Mouse (Mus musculus) adipocyte (in vitro differentiated cells): ENCODE results near the gene Hps1.
"Not testable (repeated sequence)": the region's sequence is repeated elsewhere in the genome, so short reads cannot be mapped to it uniquely, and the experiment has no call there.

ENCODE experiments used
- DNase-seq: peaks from one replicate; pipeline ENCODE4 v3.0.0-alpha.2; 2016; ENCODE audit warnings: low spot score

The Hps1 gene

GRCm38 (mm10) chr19:42779531-42780155 lies at the start of gene Hps1:
Gene Hps1 (minus strand): TSS chr19:42779978.
- DNase-seq = peak; percentile 94

- no peak for DNase-seq
Measured at GRCm38 (mm10) chr19:42829196-42829595, 49.4 kb upstream of the Hps1 start.

- no peak for DNase-seq
Measured at GRCm38 (mm10) chr19:42827843-42828242, 48.1 kb upstream of the Hps1 start.

- no peak for DNase-seq
Measured at GRCm38 (mm10) chr19:42820109-42820508, 40.3 kb upstream of the Hps1 start.

GRCm38 (mm10) chr19:42817761-42818160 lies 38.0 kb upstream of the Hps1 start:
- DNase-seq = no peak

- no peak for DNase-seq
Measured at GRCm38 (mm10) chr19:42816261-42816660, 36.5 kb upstream of the Hps1 start.

GRCm38 (mm10) chr19:42810140-42810539 lies 30.4 kb upstream of the Hps1 start:
- DNase-seq = no peak

GRCm38 (mm10) chr19:42809491-42809890 lies 29.7 kb upstream of the Hps1 start:
- DNase-seq = no peak

GRCm38 (mm10) chr19:42797866-42798265 lies 18.1 kb upstream of the Hps1 start:
- DNase-seq = no peak

GRCm38 (mm10) chr19:42795801-42796200 lies 16.0 kb upstream of the Hps1 start:
- no peak for DNase-seq

- DNase-seq = peak; percentile 82
Measured at GRCm38 (mm10) chr19:42794914-42795613, 15.3 kb upstream of the Hps1 start.

GRCm38 (mm10) chr19:42788311-42788710 lies 8.5 kb upstream of the Hps1 start:
- no peak for DNase-seq

GRCm38 (mm10) chr19:42785562-42786220 lies 5.9 kb upstream of the Hps1 start:
- DNase-seq = no peak

- peak; percentile 12 for DNase-seq
Measured at GRCm38 (mm10) chr19:42785129-42785528, 5.4 kb upstream of the Hps1 start.

- DNase-seq = not testable (repeated sequence)
Measured at GRCm38 (mm10) chr19:42780156-42780538, 369 bp upstream of the Hps1 start.

- DNase-seq = peak; percentile 34
Measured at GRCm38 (mm10) chr19:42777801-42778200, 2.0 kb downstream of the Hps1 start.

GRCm38 (mm10) chr19:42776813-42777212 lies 3.0 kb downstream of the Hps1 start:
- peak; percentile 24 for DNase-seq

- no peak for DNase-seq
Measured at GRCm38 (mm10) chr19:42770141-42770872, 9.5 kb downstream of the Hps1 start.

- DNase-seq = peak; percentile 12
Measured at GRCm38 (mm10) chr19:42769648-42770047, 10.1 kb downstream of the Hps1 start.

GRCm38 (mm10) chr19:42767361-42767760 lies 12.4 kb downstream of the Hps1 start:
- no peak for DNase-seq

GRCm38 (mm10) chr19:42764398-42764797 lies 15.4 kb downstream of the Hps1 start:
- no peak for DNase-seq

- no peak for DNase-seq
Measured at GRCm38 (mm10) chr19:42756671-42757070, 23.1 kb downstream of the Hps1 start.
